Mouse (Mus musculus): ENCODE measurements around the gene Aatk.

DNA sequence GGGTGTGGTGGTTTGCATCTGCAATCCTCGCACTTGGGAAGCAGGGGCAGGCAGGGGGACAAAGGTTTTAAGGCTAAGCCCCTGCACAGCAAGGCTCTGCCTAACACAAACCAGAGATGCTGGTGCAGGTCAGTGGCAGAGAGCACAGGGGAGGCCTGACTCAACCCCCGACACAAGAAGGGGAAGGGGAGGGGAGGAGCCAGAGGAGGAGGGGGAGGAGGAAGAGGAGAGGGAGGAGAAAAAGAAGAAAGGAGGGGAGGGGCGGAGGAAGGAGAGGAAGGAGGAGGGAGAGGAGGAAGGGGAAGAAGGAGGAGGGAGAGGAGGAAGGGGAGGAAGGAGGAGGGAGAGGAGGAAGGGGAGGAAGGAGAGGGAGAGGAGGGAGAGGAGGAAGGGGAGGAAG lies 12.7 kb downstream of the Aatk start:
- TF ChIP-seq CTCF (IDR thresholded peaks at IDR 0.05; ENCODE audit: low read depth) (no peak), EP300 (IDR thresholded peaks at IDR 0.05; ENCODE audit: low read depth) (no peak)

Data from heart, postnatal 0 days (tissue).